Mouse (Mus musculus): ENCODE results near the gene Acsf2. TPM values are rescaled to one million over a fixed set of nuclear protein-coding genes. Genes with fewer than 3 reads are reported as not detected.
A peak's percentile ranks its signal among the peaks of the same experiment; 100 is the strongest.

The Acsf2 gene
- polyA plus RNA-seq, 1 experiment from 2014 or later = 9.3 TPM

DNA sequence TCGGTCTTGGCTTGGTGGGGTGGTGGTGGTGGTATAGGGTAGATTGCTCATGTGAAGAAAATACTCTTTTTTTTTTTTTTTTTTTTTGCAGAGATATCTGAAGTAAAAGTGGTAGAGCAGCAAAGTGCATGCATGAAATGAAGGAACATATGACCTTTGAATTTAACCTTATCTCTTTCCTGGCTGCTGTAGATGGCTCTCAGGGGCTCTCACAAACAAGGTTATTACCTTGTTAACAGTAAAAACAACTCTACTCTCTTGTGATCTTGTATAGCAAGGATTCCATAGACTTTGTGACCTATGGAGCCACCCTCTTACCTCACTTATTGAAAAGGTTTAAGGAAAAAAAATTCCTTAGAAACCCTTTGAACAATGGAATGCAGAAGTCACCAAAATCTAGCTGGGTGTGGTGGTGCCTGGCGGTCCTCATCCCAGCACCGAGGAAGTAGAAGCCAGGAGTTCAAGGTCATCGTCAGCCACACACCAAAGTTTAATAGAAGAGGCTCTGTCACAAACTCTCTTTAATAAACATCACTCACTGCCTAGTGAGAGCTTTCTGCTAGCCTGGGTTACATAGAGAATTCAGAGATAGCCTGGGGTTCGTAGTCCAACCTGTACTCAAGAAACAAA lies 21.4 kb downstream of the Acsf2 start:
- ATAC-seq (ENCODE audit: insufficient number of reproducible peaks, insufficient read depth, low FRiP score, low read depth) = no peak
- no peak overlapping the region for H3K9ac ChIP-seq (replicated peaks; ENCODE audit: low read depth, low read length)
- H3K4me1 ChIP-seq (ENCODE audit: control insufficient read depth, insufficient read depth, low read length) = no peaks in the 10 kb centered on the region
- H3K36me3 ChIP-seq (ENCODE audit: control insufficient read depth, insufficient read depth, low read length) = no peaks in the 10 kb centered on the region
- H3K27me3 ChIP-seq (ENCODE audit: control insufficient read depth, insufficient read depth, low read length) = no peaks in the 10 kb centered on the region
- no peak overlapping the region for H3K4me3 ChIP-seq (ENCODE audit: low read depth, low read length)
- no peak overlapping the region for H3K27ac ChIP-seq (ENCODE audit: low read length)
- no peaks in the 10 kb centered on the region for H3K9me3 ChIP-seq (ENCODE audit: control insufficient read depth, low read depth, low read length)
- WGBS = 88% methylated on average over 5 of the region's 5 CpGs
- no peak overlapping the region for H3K4me2 ChIP-seq (replicated peaks; ENCODE audit: low read depth, low read length)

DNA sequence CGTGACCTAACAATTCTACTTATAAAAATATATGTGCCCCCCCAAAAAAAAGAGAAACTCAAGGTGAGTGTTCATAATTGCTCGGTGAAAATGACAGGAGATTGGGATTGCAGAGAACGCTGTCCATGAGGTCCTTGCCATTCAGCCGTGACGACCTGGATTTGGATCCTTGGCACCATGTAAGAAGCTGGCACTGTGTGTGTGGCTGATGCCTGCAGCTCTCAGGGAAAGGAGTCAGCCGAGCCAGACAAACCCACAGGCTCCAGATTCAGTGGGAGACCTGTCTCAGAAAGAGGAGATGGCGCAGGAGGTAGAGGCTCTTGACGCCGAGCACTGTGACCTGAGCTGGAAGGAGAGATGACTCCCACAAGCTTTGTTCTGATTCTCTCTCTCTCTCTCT lies 25.3 kb downstream of the Acsf2 start:
- Histone ChIP-seq H3K4me1 (ENCODE audit: control insufficient read depth, insufficient read depth, low read length) (no peaks in the 10 kb centered on the region), H3K9ac (replicated peaks; ENCODE audit: low read depth, low read length) (no peak overlapping the region), H3K27me3 (ENCODE audit: control insufficient read depth, insufficient read depth, low read length) (no peaks in the 10 kb centered on the region), H3K27ac (ENCODE audit: low read length) (no peak overlapping the region), H3K36me3 (ENCODE audit: control insufficient read depth, insufficient read depth, low read length) (no peaks in the 10 kb centered on the region), H3K4me3 (ENCODE audit: low read depth, low read length) (no peak overlapping the region), H3K4me2 (replicated peaks; ENCODE audit: low read depth, low read length) (no peak overlapping the region), H3K9me3 (ENCODE audit: control insufficient read depth, low read depth, low read length) (no peaks in the 10 kb centered on the region)
- WGBS = 90% methylated on average over 9 of the region's 9 CpGs
- ATAC-seq (ENCODE audit: insufficient number of reproducible peaks, insufficient read depth, low FRiP score, low read depth) = no peak

DNA sequence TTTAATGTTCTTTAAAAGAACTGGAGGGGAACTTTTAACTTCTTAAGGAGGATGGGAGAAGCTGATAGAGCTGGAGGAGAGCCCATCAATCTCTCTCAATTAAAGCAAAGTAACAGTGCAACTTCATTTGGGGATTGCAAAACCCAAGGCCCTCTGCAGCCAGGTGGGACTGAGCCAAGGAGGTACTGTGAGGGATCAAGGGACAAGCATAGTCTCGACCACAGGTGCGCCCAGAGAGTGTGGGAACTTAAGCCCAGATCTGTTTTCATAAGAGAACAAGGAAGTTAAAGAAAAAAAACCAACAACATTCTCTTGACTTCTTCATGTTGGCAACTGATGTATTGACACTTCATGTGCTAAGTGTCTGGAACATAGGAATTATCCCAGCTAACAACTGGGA lies 26.6 kb downstream of the Acsf2 start:
- Histone ChIP-seq H3K9me3 (ENCODE audit: control insufficient read depth, low read depth, low read length) (no peaks in the 10 kb centered on the region), H3K36me3 (ENCODE audit: control insufficient read depth, insufficient read depth, low read length) (no peaks in the 10 kb centered on the region), H3K4me3 (ENCODE audit: low read depth, low read length) (no peak overlapping the region), H3K4me1 (ENCODE audit: control insufficient read depth, insufficient read depth, low read length) (no peaks in the 10 kb centered on the region), H3K4me2 (replicated peaks; ENCODE audit: low read depth, low read length) (no peak overlapping the region), H3K27ac (ENCODE audit: low read length) (no peak overlapping the region), H3K9ac (replicated peaks; ENCODE audit: low read depth, low read length) (no peak overlapping the region), H3K27me3 (ENCODE audit: control insufficient read depth, insufficient read depth, low read length) (no peaks in the 10 kb centered on the region)
- WGBS = 54% methylated on average over 2 of the region's 2 CpGs
- ATAC-seq (ENCODE audit: insufficient number of reproducible peaks, insufficient read depth, low FRiP score, low read depth) = no peak

DNA sequence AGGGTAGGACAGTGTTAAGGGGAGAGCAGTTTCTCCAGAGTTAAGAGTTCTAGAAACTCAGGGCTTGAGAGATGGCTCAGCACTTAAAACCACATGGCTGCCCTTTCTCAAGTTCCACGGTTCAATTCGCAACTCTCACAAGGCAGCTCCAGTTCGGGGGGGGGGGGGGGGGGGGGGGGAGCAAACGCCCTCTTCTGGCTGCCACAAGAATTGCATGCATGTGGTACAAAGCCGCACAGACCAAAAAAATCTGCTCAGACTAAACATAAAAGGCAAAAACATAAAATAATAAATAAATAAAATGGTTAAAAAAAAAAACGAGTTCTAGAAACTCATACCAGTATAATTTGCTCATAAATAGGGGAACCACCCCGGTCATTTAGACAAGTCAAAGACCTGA lies 27.1 kb downstream of the Acsf2 start:
- Histone ChIP-seq H3K4me1 (ENCODE audit: control insufficient read depth, insufficient read depth, low read length) (no peaks in the 10 kb centered on the region), H3K36me3 (ENCODE audit: control insufficient read depth, insufficient read depth, low read length) (no peaks in the 10 kb centered on the region), H3K27ac (ENCODE audit: low read length) (no peak overlapping the region), H3K9ac (replicated peaks; ENCODE audit: low read depth, low read length) (no peak overlapping the region), H3K27me3 (ENCODE audit: control insufficient read depth, insufficient read depth, low read length) (no peaks in the 10 kb centered on the region), H3K4me3 (ENCODE audit: low read depth, low read length) (no peak overlapping the region), H3K4me2 (replicated peaks; ENCODE audit: low read depth, low read length) (no peak overlapping the region), H3K9me3 (ENCODE audit: control insufficient read depth, low read depth, low read length) (no peaks in the 10 kb centered on the region)
- 26% methylated on average over 5 of the region's 7 CpGs for WGBS
- ATAC-seq (ENCODE audit: insufficient number of reproducible peaks, insufficient read depth, low FRiP score, low read depth) = no peak

DNA sequence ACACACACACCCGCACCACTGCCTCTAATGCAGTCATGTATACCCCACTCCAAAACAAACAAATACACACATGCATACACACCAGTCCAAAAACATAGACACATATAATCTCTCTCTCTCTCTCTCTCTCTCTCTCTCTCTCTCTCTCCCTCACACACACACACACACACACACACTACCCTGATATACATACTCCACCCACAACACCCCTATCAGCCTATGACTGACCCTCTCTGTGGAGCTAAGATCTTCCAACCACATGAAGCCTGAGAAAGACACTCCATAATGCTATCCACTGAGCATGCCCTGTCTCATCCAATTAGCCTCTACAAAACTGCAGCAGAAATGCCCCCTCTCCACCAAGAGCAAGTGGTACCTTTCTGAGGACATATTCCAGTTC lies 29.8 kb downstream of the Acsf2 start:
- no peaks in the 10 kb centered on the region for H3K27me3 ChIP-seq (ENCODE audit: control insufficient read depth, insufficient read depth, low read length)
- 93% methylated on average over 1 of the region's 1 CpGs for WGBS
- no peak overlapping the region for H3K4me3 ChIP-seq (ENCODE audit: low read depth, low read length)
- no peaks in the 10 kb centered on the region for H3K9me3 ChIP-seq (ENCODE audit: control insufficient read depth, low read depth, low read length)
- H3K9ac ChIP-seq (replicated peaks; ENCODE audit: low read depth, low read length) = no peak overlapping the region
- no peak overlapping the region for H3K4me2 ChIP-seq (replicated peaks; ENCODE audit: low read depth, low read length)
- H3K36me3 ChIP-seq (ENCODE audit: control insufficient read depth, insufficient read depth, low read length) = no peaks in the 10 kb centered on the region; the same call in 1 of the 2 replicates
- no peak for ATAC-seq (ENCODE audit: insufficient number of reproducible peaks, insufficient read depth, low FRiP score, low read depth)
- H3K27ac ChIP-seq (ENCODE audit: low read length) = no peak overlapping the region
- no peaks in the 10 kb centered on the region for H3K4me1 ChIP-seq (ENCODE audit: control insufficient read depth, insufficient read depth, low read length)

DNA sequence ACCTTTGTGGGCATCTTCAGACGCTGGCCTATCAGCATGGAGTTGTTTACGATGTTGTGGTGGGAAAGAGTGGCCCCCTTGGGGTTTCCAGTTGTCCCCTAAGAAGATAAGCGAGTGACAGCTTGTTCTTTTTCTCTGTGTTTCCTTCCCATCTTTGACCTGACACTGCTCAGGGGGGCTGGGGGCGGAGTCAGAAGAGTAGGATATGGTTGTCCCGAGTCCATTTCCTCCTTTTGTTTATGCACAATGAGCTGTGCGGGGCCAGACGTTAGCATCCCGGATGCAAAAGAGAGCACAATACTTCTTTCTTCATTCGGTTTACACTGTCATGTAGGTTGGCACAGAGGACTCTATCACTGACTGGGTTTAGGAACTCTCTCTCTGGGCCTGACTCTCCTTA lies 31.1 kb downstream of the Acsf2 start:
- no peak for ATAC-seq (ENCODE audit: insufficient number of reproducible peaks, insufficient read depth, low FRiP score, low read depth)
- Histone ChIP-seq H3K4me3 (ENCODE audit: low read depth, low read length) (no peak overlapping the region), H3K9ac (replicated peaks; ENCODE audit: low read depth, low read length) (no peak overlapping the region), H3K27me3 (ENCODE audit: control insufficient read depth, insufficient read depth, low read length) (no peaks in the 10 kb centered on the region), H3K27ac (ENCODE audit: low read length) (no peak overlapping the region), H3K4me1 (ENCODE audit: control insufficient read depth, insufficient read depth, low read length) (no peaks in the 10 kb centered on the region), H3K36me3 (ENCODE audit: control insufficient read depth, insufficient read depth, low read length) (no peaks in the 10 kb centered on the region; the same call in 1 of the 2 replicates), H3K9me3 (ENCODE audit: control insufficient read depth, low read depth, low read length) (no peaks in the 10 kb centered on the region), H3K4me2 (replicated peaks; ENCODE audit: low read depth, low read length) (no peak overlapping the region)
- 59% methylated on average over 9 of the region's 9 CpGs for WGBS

DNA sequence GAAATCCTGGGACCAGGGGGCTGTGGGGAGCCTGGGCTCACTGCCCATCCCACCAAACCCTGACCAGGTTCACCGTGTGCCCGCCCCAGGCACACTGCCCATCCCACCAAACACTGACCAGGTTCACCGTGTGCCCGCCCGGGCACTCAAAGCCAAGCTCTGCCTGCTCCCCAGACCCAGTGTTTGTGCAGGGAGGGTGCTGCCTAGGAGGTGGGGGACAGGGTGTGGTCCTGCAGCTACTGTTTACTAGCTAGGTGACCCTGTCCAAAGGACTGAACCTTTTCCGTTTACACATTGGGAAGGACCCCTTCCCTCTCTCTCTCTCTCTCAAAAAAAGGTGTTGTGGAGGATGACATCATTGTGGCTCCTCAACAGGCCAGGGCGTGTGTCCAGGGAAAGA lies 34.3 kb downstream of the Acsf2 start:
- no peak for ATAC-seq (ENCODE audit: insufficient number of reproducible peaks, insufficient read depth, low FRiP score, low read depth)
- Histone ChIP-seq H3K36me3 (ENCODE audit: control insufficient read depth, insufficient read depth, low read length) (no peaks in the 10 kb centered on the region; the same call in 1 of the 2 replicates), H3K9ac (replicated peaks; ENCODE audit: low read depth, low read length) (no peak overlapping the region), H3K4me1 (ENCODE audit: control insufficient read depth, insufficient read depth, low read length) (0 out of 2 replicates have a peak, but pooled peaks cover 6% of the 10 kb centered on the region), H3K9me3 (ENCODE audit: control insufficient read depth, low read depth, low read length) (no peaks in the 10 kb centered on the region), H3K4me3 (ENCODE audit: low read depth, low read length) (no peak overlapping the region), H3K27me3 (ENCODE audit: control insufficient read depth, insufficient read depth, low read length) (0 out of 2 replicates have a peak, but pooled peaks cover 3% of the 10 kb centered on the region), H3K27ac (ENCODE audit: low read length) (no peak overlapping the region), H3K4me2 (replicated peaks; ENCODE audit: low read depth, low read length) (no peak overlapping the region)
- WGBS = 84% methylated on average over 7 of the region's 7 CpGs

DNA sequence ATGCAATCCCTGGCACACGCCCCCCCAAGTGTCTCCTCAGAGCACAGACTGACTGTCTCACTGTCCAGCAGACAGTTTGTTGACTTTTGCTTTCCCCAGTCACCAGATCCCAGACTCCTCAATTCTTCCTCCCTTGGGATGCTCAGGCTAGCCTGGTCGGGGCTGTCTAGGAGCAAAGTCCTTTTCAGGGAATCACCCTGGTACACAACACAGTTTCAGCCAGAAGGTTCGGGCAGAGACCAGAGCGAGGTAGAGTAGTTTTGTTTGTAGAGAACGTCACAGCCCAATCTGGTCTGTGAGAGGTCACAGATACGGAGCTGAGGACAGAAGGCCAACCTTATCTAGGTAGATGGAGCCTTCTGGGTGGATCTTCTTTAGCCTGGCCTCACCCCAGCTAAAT lies 35.1 kb downstream of the Acsf2 start:
- Histone ChIP-seq H3K36me3 (ENCODE audit: control insufficient read depth, insufficient read depth, low read length) (no peaks in the 10 kb centered on the region; the same call in 1 of the 2 replicates), H3K4me1 (ENCODE audit: control insufficient read depth, insufficient read depth, low read length) (0 out of 2 replicates have a peak, but pooled peaks cover 6% of the 10 kb centered on the region), H3K9me3 (ENCODE audit: control insufficient read depth, low read depth, low read length) (no peaks in the 10 kb centered on the region), H3K27ac (ENCODE audit: low read length) (no peak overlapping the region), H3K4me2 (replicated peaks; ENCODE audit: low read depth, low read length) (no peak overlapping the region), H3K9ac (replicated peaks; ENCODE audit: low read depth, low read length) (no peak overlapping the region), H3K27me3 (ENCODE audit: control insufficient read depth, insufficient read depth, low read length) (0 out of 2 replicates have a peak, but pooled peaks cover 3% of the 10 kb centered on the region), H3K4me3 (ENCODE audit: low read depth, low read length) (no peak overlapping the region)
- WGBS = 60% methylated on average over 6 of the region's 6 CpGs
- no peak for ATAC-seq (ENCODE audit: insufficient number of reproducible peaks, insufficient read depth, low FRiP score, low read depth)

DNA sequence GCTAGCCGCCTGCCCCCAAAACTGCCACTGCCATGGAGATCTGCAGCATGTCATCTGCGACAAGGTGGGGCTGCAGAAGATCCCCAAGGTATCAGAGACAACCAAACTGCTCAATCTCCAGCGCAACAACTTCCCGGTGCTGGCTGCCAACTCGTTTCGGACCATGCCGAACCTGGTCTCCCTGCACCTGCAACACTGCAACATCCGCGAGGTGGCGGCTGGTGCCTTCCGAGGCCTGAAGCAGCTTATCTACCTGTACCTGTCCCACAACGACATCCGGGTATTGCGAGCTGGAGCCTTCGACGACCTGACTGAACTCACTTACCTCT lies 36.6 kb downstream of the Acsf2 start:
- H3K9ac ChIP-seq (replicated peaks; ENCODE audit: low read depth, low read length) = 0 out of 2 replicates have a peak overlapping the region, but pooled peaks have one; percentile 14
- H3K36me3 ChIP-seq (ENCODE audit: control insufficient read depth, insufficient read depth, low read length) = no peaks in the 10 kb centered on the region; the same call in 1 of the 2 replicates
- H3K27me3 ChIP-seq (ENCODE audit: control insufficient read depth, insufficient read depth, low read length) = 0 out of 2 replicates have a peak, but pooled peaks cover 3% of the 10 kb centered on the region
- H3K27ac ChIP-seq (ENCODE audit: low read length) = no peak overlapping the region; the same call in 1 of the 2 replicates
- no peaks in the 10 kb centered on the region for H3K9me3 ChIP-seq (ENCODE audit: control insufficient read depth, low read depth, low read length)
- 13% methylated on average over 16 of the region's 16 CpGs for WGBS
- ATAC-seq (ENCODE audit: insufficient number of reproducible peaks, insufficient read depth, low FRiP score, low read depth) = no peak
- peak overlapping the region; percentile 13; the same call in 1 of the 2 replicates for H3K4me3 ChIP-seq (ENCODE audit: low read depth, low read length)
- peak overlapping the region; percentile 38 for H3K4me2 ChIP-seq (replicated peaks; ENCODE audit: low read depth, low read length)
- H3K4me1 ChIP-seq (ENCODE audit: control insufficient read depth, insufficient read depth, low read length) = 0 out of 2 replicates have a peak, but pooled peaks cover 6% of the 10 kb centered on the region

All from stomach, embryonic 14.5 days (tissue).